Mouse (Mus musculus): ENCODE measurements around the gene Ufd1.

Ufd1 gene

DNA sequence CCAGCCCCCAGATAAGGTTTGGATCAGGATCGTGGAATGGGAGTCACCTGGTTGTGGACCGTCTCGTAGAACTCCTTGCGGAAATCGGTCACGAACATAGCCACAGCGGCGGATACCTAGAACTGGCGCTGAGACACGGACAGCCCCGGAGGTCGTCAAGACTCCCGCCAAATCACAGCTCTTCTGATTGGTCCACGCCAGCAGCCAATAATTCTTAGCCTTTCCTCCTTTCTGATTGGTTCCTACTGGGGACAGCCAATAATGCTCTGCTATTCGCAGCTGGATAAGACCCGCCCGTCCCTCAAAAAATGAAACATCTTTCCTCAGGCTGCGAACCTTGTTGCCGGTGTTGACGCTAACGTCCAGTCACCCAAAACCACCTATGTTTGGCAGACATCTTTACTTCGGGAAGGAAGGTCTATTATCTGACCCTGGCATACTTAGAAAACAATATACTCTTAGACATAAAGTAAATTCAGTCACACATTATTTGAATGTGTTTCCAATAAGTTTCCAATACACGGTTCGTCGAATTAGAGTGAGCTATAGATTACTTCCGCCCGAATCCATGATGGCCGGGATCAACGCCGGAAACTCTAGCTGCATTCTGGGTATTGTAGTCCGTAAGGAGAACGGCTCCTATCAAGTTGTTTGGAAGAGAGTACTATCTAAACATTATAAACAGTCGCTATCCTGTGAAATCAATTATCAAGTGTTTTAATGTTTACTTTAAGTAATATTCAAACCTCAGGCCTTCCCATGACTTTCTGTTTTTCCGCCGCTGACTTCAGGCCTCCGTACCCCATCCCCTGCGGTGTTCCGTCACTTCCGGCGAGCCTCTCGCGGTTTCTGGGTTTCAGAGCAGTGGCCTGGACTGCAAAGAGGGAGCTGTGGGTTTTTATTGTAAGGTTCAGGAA is at the start of gene Ufd1, which contains the start of gene Cdc45:
Ufd1 (plus strand) TSS at position 312 of the 917 bp plus-strand sequence.
Cdc45 (minus strand) TSS at position 520 of the 917 bp plus-strand sequence.
- peak; percentile 88 for DNase-seq (ENCODE audit: low spot score)

- no peak for DNase-seq (ENCODE audit: low spot score)
Observed at GRCm38 (mm10) chr16:18762960-18763359, 48.6 kb upstream of the Ufd1 start.

GRCm38 (mm10) chr16:18766390-18766789 is 45.2 kb upstream of the Ufd1 start:
- no peak for DNase-seq (ENCODE audit: low spot score)

- DNase-seq (ENCODE audit: low spot score): no peak
Observed at GRCm38 (mm10) chr16:18769501-18769900, 42.1 kb upstream of the Ufd1 start.

DNA sequence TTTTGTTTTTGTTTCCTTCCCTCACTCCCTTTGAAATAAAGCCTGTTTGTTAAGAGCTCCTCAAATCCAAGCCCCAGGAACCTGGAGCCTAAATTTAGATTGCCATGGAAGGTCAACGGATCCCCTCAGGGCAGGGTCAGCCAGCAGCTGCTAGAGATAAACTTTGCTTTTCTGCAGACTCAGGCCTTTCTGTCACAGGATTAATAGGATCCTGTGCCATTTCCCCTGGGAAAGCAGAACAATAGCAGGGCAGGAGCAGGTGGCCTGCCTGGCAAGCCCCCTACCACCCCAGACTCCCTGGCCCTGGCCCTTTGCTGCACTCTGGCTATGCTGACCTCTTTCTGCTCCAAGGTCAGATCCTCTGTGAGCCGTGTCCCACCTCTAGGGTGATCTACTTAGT is 37.6 kb upstream of the Ufd1 start:
- no peak for DNase-seq (ENCODE audit: low spot score)

GRCm38 (mm10) chr16:18775621-18776555 is 35.7 kb upstream of the Ufd1 start:
- no peak for DNase-seq (ENCODE audit: low spot score)

DNA sequence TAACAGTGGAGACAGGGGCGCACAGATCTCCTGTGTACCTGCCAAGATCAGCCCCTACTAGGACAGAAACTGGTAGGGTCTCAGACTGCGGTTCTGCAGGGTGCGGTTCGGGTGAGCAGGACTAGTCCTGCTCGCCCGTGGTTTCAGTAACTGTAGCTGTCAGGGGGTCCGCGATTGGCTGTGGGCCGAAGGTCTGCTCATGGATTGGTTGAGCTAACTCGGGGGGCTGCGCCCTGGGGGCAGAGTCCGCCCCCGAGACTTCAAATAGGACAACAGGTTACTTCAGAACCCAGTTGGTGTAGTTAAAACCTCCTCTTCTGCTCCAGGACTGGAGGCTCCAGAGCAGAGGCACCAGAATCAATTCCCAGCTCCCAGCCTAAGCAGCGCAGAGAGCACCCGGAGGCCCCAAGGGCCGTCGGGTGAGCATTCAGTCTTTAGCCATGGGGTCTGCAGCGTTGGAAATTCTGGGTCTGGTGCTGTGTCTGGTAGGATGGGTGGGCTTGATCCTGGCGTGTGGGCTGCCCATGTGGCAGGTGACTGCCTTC is 35.0 kb upstream of the Ufd1 start, which contains the start of gene Cldn5:
Cldn5 (plus strand) TSS at position 292 of the 545 bp plus-strand sequence.
- no peak for DNase-seq (ENCODE audit: low spot score)

DNA sequence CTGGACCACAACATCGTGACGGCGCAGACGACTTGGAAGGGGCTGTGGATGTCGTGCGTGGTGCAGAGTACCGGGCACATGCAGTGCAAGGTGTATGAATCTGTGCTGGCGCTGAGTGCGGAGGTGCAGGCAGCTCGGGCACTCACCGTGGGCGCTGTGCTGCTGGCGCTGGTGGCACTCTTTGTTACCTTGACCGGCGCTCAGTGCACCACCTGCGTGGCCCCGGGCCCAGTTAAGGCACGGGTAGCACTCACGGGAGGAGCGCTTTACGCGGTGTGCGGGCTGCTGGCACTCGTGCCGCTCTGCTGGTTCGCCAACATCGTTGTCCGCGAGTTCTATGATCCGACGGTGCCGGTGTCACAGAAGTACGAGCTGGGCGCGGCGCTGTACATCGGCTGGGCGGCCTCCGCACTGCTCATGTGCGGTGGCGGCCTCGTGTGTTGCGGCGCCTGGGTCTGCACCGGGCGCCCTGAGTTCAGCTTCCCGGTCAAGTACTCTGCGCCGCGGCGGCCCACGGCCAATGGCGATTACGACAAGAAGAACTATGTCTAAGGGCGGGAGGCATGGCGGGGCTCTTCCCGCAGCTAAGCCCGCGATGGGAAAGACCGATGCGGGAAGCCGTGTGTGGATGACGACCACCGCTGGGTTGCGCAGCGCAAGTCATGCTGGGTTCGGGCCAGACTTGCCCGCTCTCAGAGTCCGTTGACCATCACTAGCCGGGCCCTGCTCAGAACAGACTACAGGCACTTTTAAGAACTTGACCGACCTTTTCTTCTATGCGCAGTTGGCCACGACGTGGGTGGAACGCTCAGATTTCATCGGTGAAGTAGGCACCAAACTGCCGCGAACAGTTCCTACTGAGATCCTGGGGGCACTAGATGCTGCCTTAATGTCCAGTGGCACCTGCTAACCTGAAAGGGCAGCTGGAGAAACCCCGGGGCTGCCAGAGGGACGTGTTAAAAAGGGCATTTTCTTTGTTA is 34.2 kb upstream of the Ufd1 start:
- DNase-seq (ENCODE audit: low spot score): no peak

DNA sequence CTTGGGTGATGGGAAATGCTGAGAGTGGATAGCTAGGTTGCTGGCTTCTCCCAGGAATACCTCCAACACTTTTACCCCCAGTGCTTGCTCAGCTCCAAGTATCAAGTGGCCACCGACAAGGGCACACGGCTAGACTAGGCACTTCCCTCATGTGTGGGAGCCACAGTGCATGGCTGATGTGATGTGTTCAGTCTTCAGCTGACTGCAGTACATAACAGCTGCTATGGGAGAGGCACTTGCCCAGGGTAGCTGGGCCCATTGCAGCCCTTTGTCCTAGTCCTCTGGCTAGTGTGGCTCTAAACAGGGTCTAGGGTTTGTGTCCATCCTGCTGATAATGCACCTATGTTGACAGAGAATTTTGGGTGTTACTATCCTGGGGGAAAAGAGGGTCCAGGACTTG is 33.1 kb upstream of the Ufd1 start:
- no peak for DNase-seq (ENCODE audit: low spot score)

DNA sequence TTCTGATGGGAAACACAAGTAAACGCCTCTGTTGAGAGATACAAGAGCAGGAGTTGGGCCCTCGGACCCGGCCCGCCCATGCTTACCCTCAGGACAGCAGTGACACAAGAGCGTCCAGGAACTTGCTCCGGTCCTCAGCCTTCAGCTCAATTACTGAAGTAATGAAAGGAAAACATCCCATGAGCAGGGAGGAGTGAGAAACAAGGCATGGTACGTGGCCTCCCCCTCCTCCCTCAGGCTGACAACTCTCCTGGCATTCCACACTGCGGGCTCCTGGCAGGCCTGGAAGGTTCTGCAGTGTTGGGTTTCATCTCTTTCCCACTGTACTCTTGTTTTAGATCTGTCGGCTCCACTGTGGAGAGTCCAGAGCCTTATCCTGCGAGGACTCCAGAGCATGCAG is 29.8 kb upstream of the Ufd1 start:
- no peak for DNase-seq (ENCODE audit: low spot score)

GRCm38 (mm10) chr16:18785025-18785424 is 26.6 kb upstream of the Ufd1 start:
- DNase-seq (ENCODE audit: low spot score): no peak

- DNase-seq (ENCODE audit: low spot score): no peak
Observed at GRCm38 (mm10) chr16:18785485-18785884, 26.1 kb upstream of the Ufd1 start.

DNA sequence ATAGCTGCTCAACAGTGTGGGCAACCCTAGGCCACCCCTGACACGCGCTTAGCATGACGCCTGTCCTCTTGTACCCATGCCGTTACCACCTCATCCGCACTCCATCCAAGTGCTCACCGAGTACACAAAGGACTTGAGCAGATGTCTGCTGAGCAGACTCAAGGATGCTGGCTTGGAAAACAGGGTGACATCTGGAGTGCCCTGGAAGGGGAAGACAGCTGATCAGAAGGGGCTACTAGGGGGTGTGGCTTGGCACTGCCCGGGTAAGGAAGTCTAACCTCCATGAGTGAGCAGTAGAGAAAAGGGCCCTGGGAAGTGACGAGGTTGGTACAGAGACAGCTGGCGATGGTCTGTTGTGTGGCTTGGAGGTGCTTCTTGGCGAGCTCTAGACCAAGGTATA is 24.9 kb upstream of the Ufd1 start:
- no peak for DNase-seq (ENCODE audit: low spot score)

DNA sequence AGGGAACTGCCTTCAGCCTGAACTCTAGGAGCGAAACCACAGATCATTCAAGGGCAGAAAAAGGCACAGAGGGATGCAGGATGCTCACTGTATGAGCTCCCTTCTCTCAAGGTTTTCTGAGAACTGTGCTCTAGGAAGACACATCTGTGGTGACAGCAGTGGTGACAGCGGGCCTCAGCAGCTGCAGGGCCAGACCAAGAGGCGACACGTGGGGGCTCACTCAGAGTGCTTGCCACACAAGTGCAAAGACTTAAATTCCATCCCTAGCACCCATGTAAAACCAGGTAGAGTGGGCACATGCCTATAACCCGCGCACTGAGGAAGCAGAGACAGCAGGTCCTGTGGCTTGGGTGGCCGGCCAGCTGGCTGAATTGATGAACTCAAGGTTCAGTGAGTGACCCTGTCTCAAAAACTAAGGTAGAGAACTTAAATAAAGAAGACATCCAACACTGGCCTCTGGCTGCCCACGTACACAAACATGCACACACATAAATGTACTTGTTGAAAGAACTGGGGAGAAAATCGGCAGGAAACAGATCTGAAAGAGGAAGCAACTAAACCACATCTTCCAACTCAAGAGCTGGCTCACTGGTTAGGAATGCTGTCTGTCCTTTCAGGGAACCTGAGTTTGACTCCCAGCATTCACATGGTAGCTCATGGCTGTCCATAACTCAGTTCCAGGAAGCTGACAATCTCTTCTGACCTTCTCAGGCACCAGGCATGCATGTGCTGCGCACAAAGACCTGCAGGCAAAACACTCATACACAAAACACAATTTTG is 22.8 kb upstream of the Ufd1 start:
- DNase-seq (ENCODE audit: low spot score): no peak

DNA sequence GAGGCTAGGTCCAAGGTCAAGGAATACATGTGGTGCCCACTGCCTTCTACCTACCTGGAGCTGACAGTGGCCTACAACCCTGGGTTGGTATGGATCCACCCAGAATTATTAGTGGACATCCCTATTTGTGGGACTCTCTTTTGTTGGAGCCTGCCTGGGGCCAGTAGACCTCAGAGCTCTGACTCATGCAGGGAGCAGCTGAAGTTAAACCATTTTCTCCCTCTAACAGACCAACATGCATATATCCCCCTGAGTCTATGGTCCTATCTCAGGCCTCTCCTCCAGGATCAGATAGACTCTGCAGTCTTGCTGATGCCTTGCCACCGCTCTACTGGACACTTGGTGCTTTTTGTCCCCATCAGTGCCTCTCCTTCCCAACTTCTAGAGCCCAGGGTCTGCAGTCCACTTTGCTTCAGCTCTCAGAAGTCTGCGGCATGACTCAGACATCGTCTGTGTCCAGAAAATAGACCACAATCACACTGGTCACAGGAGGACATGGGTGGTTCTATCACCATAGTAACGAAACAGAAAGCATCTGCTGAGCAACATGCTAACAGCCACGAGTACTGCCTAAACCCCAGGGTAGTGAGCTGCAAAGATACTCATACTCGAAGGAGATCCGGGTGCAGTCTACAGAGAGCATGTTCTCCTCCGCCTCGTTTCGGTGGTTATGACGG is 16.2 kb upstream of the Ufd1 start:
- DNase-seq (ENCODE audit: low spot score): no peak

DNA sequence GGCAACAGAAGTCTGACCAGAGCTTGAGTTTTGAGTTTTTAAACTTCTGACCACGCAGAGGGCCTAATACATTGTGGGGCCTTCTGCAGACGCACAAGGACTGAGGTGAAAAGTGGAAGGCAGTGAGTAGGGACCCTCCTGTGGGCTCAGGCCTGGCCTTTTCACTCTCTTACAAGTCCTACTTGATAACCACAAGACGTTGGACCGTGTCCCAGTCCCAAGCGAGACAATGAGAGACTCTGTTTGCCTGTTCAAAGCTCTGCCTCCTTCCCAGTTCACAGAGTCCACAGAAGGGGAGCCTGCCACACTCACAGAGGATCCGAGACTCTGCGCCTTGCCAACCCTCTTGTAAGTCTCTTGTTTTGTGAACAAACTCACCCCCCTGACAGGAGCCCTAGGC is 14.9 kb upstream of the Ufd1 start:
- no peak for DNase-seq (ENCODE audit: low spot score)

- no peak for DNase-seq (ENCODE audit: low spot score)
Observed at GRCm38 (mm10) chr16:18798151-18798550, 13.4 kb upstream of the Ufd1 start.

DNA sequence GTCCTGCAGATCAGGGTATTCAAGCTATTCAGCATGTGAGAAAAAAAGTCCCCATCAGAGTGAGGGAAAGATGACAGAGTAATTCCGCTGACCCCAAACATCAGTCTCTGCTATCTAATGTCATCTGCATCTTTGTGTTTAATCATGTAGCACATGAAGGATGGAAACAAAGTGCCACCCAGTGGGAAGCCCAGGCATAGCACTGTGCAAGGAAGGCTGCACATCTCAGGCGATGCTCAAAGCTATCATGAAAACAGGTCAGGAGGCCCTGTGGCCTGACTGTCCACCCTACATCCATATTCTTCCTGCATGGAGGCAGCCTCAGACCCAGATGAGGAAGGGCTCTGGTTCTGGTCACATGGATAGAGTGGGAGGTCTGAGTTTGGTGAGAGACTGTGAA is 12.7 kb upstream of the Ufd1 start:
- no peak for DNase-seq (ENCODE audit: low spot score)

- no peak for DNase-seq (ENCODE audit: low spot score)
Observed at GRCm38 (mm10) chr16:18805746-18806145, 5.8 kb upstream of the Ufd1 start.

DNA sequence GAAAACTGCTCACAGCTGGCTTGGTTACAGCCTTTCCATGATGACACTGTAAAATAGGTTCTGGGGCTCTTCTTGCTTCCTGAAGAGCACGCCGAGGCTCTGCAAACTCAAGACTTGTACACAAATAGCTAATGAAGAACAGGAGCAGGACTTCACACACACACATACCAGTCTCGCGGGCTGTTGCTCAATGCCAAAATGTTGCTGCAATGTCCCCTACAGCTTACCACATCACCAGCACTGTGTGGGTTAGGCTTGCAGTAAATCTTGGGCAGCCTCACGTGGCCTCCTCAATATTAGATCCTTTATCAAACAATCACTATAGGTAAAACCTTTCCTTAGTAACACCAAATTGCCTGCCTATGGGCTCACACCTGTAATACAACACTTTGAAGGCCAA is 2.6 kb upstream of the Ufd1 start:
- DNase-seq (ENCODE audit: low spot score): no peak

Data from ovary, adult 18-20 months (tissue).